Mouse (Mus musculus) stomach, embryonic 16.5 days (tissue): Measurements from ENCODE around the gene Mdga2. TPM values are rescaled to one million over a fixed set of nuclear protein-coding genes. Genes with fewer than 3 reads are reported as not detected.

ENCODE experiments used
- ATAC-seq: fragments of 200-750 bp; cut with Nextera tagmentation; 2 replicates; pipeline ENCODE4 v1.8.0; 2017; ENCODE audit warnings: moderate number of reproducible peaks, moderate TSS enrichment; ENCODE audit not compliant: insufficient read depth, low FRiP score
- H3K27ac ChIP-seq: fragments of 300-500 bp; sonication (generic); 2 replicates; pipeline ENCODE4 v1.5.1; 2014; ENCODE audit warnings: low read length
- H3K27me3 ChIP-seq: fragments of 300-500 bp; sonication (generic); 2 replicates; pipeline ENCODE4 v1.6.1; 2014; ENCODE audit warnings: low read length, control low read depth, mixed read lengths; ENCODE audit not compliant: control insufficient read depth, insufficient read depth
- H3K36me3 ChIP-seq: fragments of 300-500 bp; sonication (generic); 2 replicates; pipeline ENCODE4 v1.6.1; 2014; ENCODE audit warnings: low read length; ENCODE audit not compliant: control insufficient read depth, insufficient read depth
- H3K4me1 ChIP-seq: fragments of 300-500 bp; sonication (generic); 2 replicates; pipeline ENCODE4 v1.6.1; 2014; ENCODE audit warnings: low read length, control low read depth, mixed read lengths; ENCODE audit not compliant: control insufficient read depth, insufficient read depth
- H3K4me2 ChIP-seq: fragments of 300-500 bp; sonication (generic); 2 replicates; pipeline ENCODE4 v1.6.1; 2014; ENCODE audit warnings: low read depth, low read length, mixed read lengths
- H3K4me3 ChIP-seq: fragments of 300-500 bp; sonication (generic); replicated peaks from 2 replicates; pipeline ENCODE4 v1.5.1; 2014; ENCODE audit warnings: mild to moderate bottlenecking, low read length
- H3K9ac ChIP-seq: fragments of 300-500 bp; sonication (generic); 2 replicates; pipeline ENCODE4 v1.6.1; 2014; ENCODE audit warnings: low read length
- H3K9me3 ChIP-seq: fragments of 300-500 bp; sonication (generic); replicated peaks from 2 replicates; pipeline ENCODE4 v1.6.1; 2016; ENCODE audit warnings: low read length, control low read depth; ENCODE audit not compliant: control insufficient read depth
- WGBS: fragments of 180-500 bp; shearing (Covaris S2); extraction: QIAGEN DNeasy Blood & Tissue Kit; methylation state at CpG from one replicate; pipeline ENCODE4 v1.1.7; 2014; 5-methylcytosine and 5-hydroxymethylcytosine counted together
- polyA plus RNA-seq: library from polyadenylated mRNA; unstranded; fragments of >200 nt; fragmentation: Nextera tagmentation; extraction: Ambion mirVana; gene quantifications from 2 replicates; pipeline ENCODE4 v1.2.1, GENCODE M21; 2015

Gene Mdga2
- polyA plus RNA-seq, 1 experiment from 2014 or later, result 1.3 TPM

- H3K4me3 ChIP-seq, result no peak overlapping the region
- no peaks in the 10 kb centered on the region for H3K27me3 ChIP-seq
- no peak overlapping the region for H3K27ac ChIP-seq
- no peak overlapping the region for H3K9ac ChIP-seq
- H3K4me1 ChIP-seq, result no peaks in the 10 kb centered on the region
- ATAC-seq, result no peak
- 97% methylated on average over 1 of the region's 1 CpGs for WGBS
- no peak overlapping the region for H3K4me2 ChIP-seq
- H3K9me3 ChIP-seq, result no peaks in the 10 kb centered on the region
- no peaks in the 10 kb centered on the region for H3K36me3 ChIP-seq
These were observed 44.2 kb downstream of the Mdga2 start for GRCm38 (mm10) chr12:67178155-67178554.

GRCm38 (mm10) chr12:67156569-67157237 is 65.6 kb downstream of the Mdga2 start:
- no peaks in the 10 kb centered on the region for H3K9me3 ChIP-seq
- H3K4me3 ChIP-seq, result no peak overlapping the region
- 65% methylated on average over 8 of the region's 8 CpGs for WGBS
- ATAC-seq, result no peak
- no peak overlapping the region for H3K4me2 ChIP-seq
- H3K9ac ChIP-seq, result no peak overlapping the region
- H3K27ac ChIP-seq, result no peak overlapping the region
- no peaks in the 10 kb centered on the region for H3K4me1 ChIP-seq
- H3K27me3 ChIP-seq, result no peaks in the 10 kb centered on the region
- H3K36me3 ChIP-seq, result no peaks in the 10 kb centered on the region

GRCm38 (mm10) chr12:67153077-67153476 is 69.3 kb downstream of the Mdga2 start:
- no peaks in the 10 kb centered on the region for H3K9me3 ChIP-seq
- H3K27me3 ChIP-seq, result no peaks in the 10 kb centered on the region
- no peak overlapping the region for H3K4me2 ChIP-seq
- no peak overlapping the region for H3K9ac ChIP-seq
- H3K27ac ChIP-seq, result no peak overlapping the region
- H3K36me3 ChIP-seq, result no peaks in the 10 kb centered on the region
- no peaks in the 10 kb centered on the region for H3K4me1 ChIP-seq
- H3K4me3 ChIP-seq, result no peak overlapping the region
- 59% methylated on average over 3 of the region's 3 CpGs for WGBS
- ATAC-seq, result no peak

- Histone ChIP-seq H3K9ac (no peak overlapping the region), H3K27me3 (no peaks in the 10 kb centered on the region), H3K36me3 (no peaks in the 10 kb centered on the region), H3K4me2 (no peak overlapping the region), H3K4me3 (no peak overlapping the region), H3K9me3 (no peaks in the 10 kb centered on the region), H3K27ac (no peak overlapping the region), H3K4me1 (no peaks in the 10 kb centered on the region)
- 84% methylated on average over 3 of the region's 3 CpGs for WGBS
- ATAC-seq, result no peak
These were observed 80.7 kb downstream of the Mdga2 start for GRCm38 (mm10) chr12:67141605-67142004.

GRCm38 (mm10) chr12:67140131-67140530 is 82.2 kb downstream of the Mdga2 start:
- H3K9ac ChIP-seq, result no peak overlapping the region
- 83% methylated on average over 3 of the region's 3 CpGs for WGBS
- no peak overlapping the region for H3K27ac ChIP-seq
- H3K4me2 ChIP-seq, result no peak overlapping the region
- no peaks in the 10 kb centered on the region for H3K36me3 ChIP-seq
- no peaks in the 10 kb centered on the region for H3K27me3 ChIP-seq
- H3K4me3 ChIP-seq, result no peak overlapping the region
- ATAC-seq, result no peak
- H3K9me3 ChIP-seq, result no peaks in the 10 kb centered on the region
- no peaks in the 10 kb centered on the region for H3K4me1 ChIP-seq

GRCm38 (mm10) chr12:67127457-67127856 is 94.9 kb downstream of the Mdga2 start:
- Histone ChIP-seq H3K4me1 (no peaks in the 10 kb centered on the region), H3K27me3 (no peaks in the 10 kb centered on the region), H3K9ac (no peak overlapping the region), H3K4me2 (no peak overlapping the region), H3K36me3 (no peaks in the 10 kb centered on the region), H3K9me3 (no peaks in the 10 kb centered on the region), H3K27ac (no peak overlapping the region), H3K4me3 (no peak overlapping the region)
- WGBS, result 47% methylated on average over 2 of the region's 2 CpGs
- no peak for ATAC-seq

GRCm38 (mm10) chr12:67123874-67124273 is 98.5 kb downstream of the Mdga2 start:
- no peak for ATAC-seq
- Histone ChIP-seq H3K27me3 (no peaks in the 10 kb centered on the region), H3K4me3 (no peak overlapping the region), H3K9me3 (no peaks in the 10 kb centered on the region), H3K36me3 (no peaks in the 10 kb centered on the region), H3K4me1 (no peaks in the 10 kb centered on the region), H3K4me2 (no peak overlapping the region), H3K27ac (no peak overlapping the region), H3K9ac (no peak overlapping the region)
- 31% methylated on average over 3 of the region's 3 CpGs for WGBS

- Histone ChIP-seq H3K4me1 (no peaks in the 10 kb centered on the region), H3K4me2 (no peak overlapping the region), H3K9ac (no peak overlapping the region), H3K27ac (no peak overlapping the region), H3K4me3 (no peak overlapping the region), H3K36me3 (no peaks in the 10 kb centered on the region), H3K27me3 (no peaks in the 10 kb centered on the region), H3K9me3 (no peaks in the 10 kb centered on the region)
- ATAC-seq, result no peak
- 77% methylated on average over 6 of the region's 6 CpGs for WGBS
These were observed 103.5 kb downstream of the Mdga2 start for GRCm38 (mm10) chr12:67118652-67119515.

- no peaks in the 10 kb centered on the region for H3K27me3 ChIP-seq
- no peak overlapping the region for H3K9ac ChIP-seq
- no peak overlapping the region for H3K4me2 ChIP-seq
- no peaks in the 10 kb centered on the region for H3K36me3 ChIP-seq
- H3K9me3 ChIP-seq, result no peaks in the 10 kb centered on the region
- no peak overlapping the region for H3K4me3 ChIP-seq
- no peak for ATAC-seq
- no peaks in the 10 kb centered on the region for H3K4me1 ChIP-seq
- WGBS, result 79% methylated on average over 3 of the region's 3 CpGs
- no peak overlapping the region for H3K27ac ChIP-seq
These were observed 118.2 kb downstream of the Mdga2 start for GRCm38 (mm10) chr12:67104171-67104570.
